Mouse (Mus musculus): ENCODE data around the gene Anks1. TPM values are rescaled to one million over a fixed set of nuclear protein-coding genes. Genes with fewer than 3 reads are reported as not detected.

Anks1 gene
- polyA plus RNA-seq, 1 experiment = 74.2 TPM

- Histone ChIP-seq H3K27ac (ENCODE audit: insufficient read depth, low read length) (no peak overlapping the region), H3K4me3 (replicated peaks; ENCODE audit: insufficient read depth, low read depth, low read length) (no peak overlapping the region)
- no peak for TF ChIP-seq POLR2A (IDR thresholded peaks at IDR 0.05; ENCODE audit: borderline replicate concordance, insufficient read depth, low read length)
- no peak for TF ChIP-seq CTCF (IDR thresholded peaks at IDR 0.05; ENCODE audit: borderline replicate concordance, insufficient read depth, low read depth, low read length)
Observed at GRCm38 (mm10) chr17:28026111-28026872, 117.2 kb downstream of the Anks1 start.

GRCm38 (mm10) chr17:28027197-28027596 is 118.1 kb downstream of the Anks1 start:
- 91% methylated on average over 6 of the region's 6 CpGs for WGBS
- Histone ChIP-seq H3K27me3 (ENCODE audit: control insufficient read depth, insufficient read depth, low read length) (no peaks in the 10 kb centered on the region), H3K4me3 (replicated peaks; ENCODE audit: insufficient read depth, low read depth, low read length) (no peak overlapping the region), H3K27ac (ENCODE audit: insufficient read depth, low read length) (no peak overlapping the region), H3K4me1 (ENCODE audit: control insufficient read depth, insufficient read depth, low read length) (peaks cover 34% of the 10 kb centered on the region)
- TF ChIP-seq POLR2A (IDR thresholded peaks at IDR 0.05; ENCODE audit: borderline replicate concordance, insufficient read depth, low read length) = no peak
- TF ChIP-seq CTCF (IDR thresholded peaks at IDR 0.05; ENCODE audit: borderline replicate concordance, insufficient read depth, low read depth, low read length) = no peak
- no peak for DNase-seq

More at GRCm38 (mm10) chr17:28026111-28026872, 117.2 kb downstream of the Anks1 start:
- Histone ChIP-seq H3K4me1 (ENCODE audit: control insufficient read depth, insufficient read depth, low read length) (peaks cover 38% of the 10 kb centered on the region), H3K27me3 (ENCODE audit: control insufficient read depth, insufficient read depth, low read length) (no peaks in the 10 kb centered on the region)
- WGBS = 69% methylated on average over 14 of the region's 14 CpGs
- DNase-seq = no peak

- no peak for DNase-seq
- Histone ChIP-seq H3K4me3 (replicated peaks; ENCODE audit: insufficient read depth, low read depth, low read length) (no peak overlapping the region), H3K27me3 (ENCODE audit: control insufficient read depth, insufficient read depth, low read length) (no peaks in the 10 kb centered on the region), H3K4me1 (ENCODE audit: control insufficient read depth, insufficient read depth, low read length) (peaks cover 29% of the 10 kb centered on the region), H3K27ac (ENCODE audit: insufficient read depth, low read length) (no peak overlapping the region)
- whole genome bisulfite sequencing = 89% methylated on average over 10 of the region's 10 CpGs
- TF ChIP-seq POLR2A (IDR thresholded peaks at IDR 0.05; ENCODE audit: borderline replicate concordance, insufficient read depth, low read length) (no peak), CTCF (IDR thresholded peaks at IDR 0.05; ENCODE audit: borderline replicate concordance, insufficient read depth, low read depth, low read length) (no peak)
Observed at GRCm38 (mm10) chr17:28028236-28028635, 119.1 kb downstream of the Anks1 start.

GRCm38 (mm10) chr17:28029308-28029707 is 120.2 kb downstream of the Anks1 start:
- TF ChIP-seq CTCF (IDR thresholded peaks at IDR 0.05; ENCODE audit: borderline replicate concordance, insufficient read depth, low read depth, low read length) (no peak), POLR2A (IDR thresholded peaks at IDR 0.05; ENCODE audit: borderline replicate concordance, insufficient read depth, low read length) (no peak)
- Histone ChIP-seq H3K4me1 (ENCODE audit: control insufficient read depth, insufficient read depth, low read length) (peaks cover 22% of the 10 kb centered on the region), H3K27me3 (ENCODE audit: control insufficient read depth, insufficient read depth, low read length) (no peaks in the 10 kb centered on the region), H3K4me3 (replicated peaks; ENCODE audit: insufficient read depth, low read depth, low read length) (no peak overlapping the region), H3K27ac (ENCODE audit: insufficient read depth, low read length) (no peak overlapping the region)
- DNase-seq = no peak
- 87% methylated on average over 2 of the region's 2 CpGs for WGBS

- TF ChIP-seq CTCF (IDR thresholded peaks at IDR 0.05; ENCODE audit: borderline replicate concordance, insufficient read depth, low read depth, low read length) (no peak), POLR2A (IDR thresholded peaks at IDR 0.05; ENCODE audit: borderline replicate concordance, insufficient read depth, low read length) (no peak)
- Histone ChIP-seq H3K27me3 (ENCODE audit: control insufficient read depth, insufficient read depth, low read length) (no peaks in the 10 kb centered on the region), H3K4me3 (replicated peaks; ENCODE audit: insufficient read depth, low read depth, low read length) (no peak overlapping the region), H3K27ac (ENCODE audit: insufficient read depth, low read length) (no peak overlapping the region), H3K4me1 (ENCODE audit: control insufficient read depth, insufficient read depth, low read length) (peaks cover 27% of the 10 kb centered on the region)
- DNase-seq = no peak
- WGBS = 36% methylated on average over 10 of the region's 10 CpGs
Observed at GRCm38 (mm10) chr17:28030446-28030845, 121.3 kb downstream of the Anks1 start.

GRCm38 (mm10) chr17:28031281-28031941 is 122.3 kb downstream of the Anks1 start:
- no peak for TF ChIP-seq CTCF (IDR thresholded peaks at IDR 0.05; ENCODE audit: borderline replicate concordance, insufficient read depth, low read depth, low read length)
- TF ChIP-seq POLR2A (IDR thresholded peaks at IDR 0.05; ENCODE audit: borderline replicate concordance, insufficient read depth, low read length) = no peak
- no peak overlapping the region for H3K4me3 ChIP-seq (replicated peaks; ENCODE audit: insufficient read depth, low read depth, low read length)
- no peaks in the 10 kb centered on the region for H3K27me3 ChIP-seq (ENCODE audit: control insufficient read depth, insufficient read depth, low read length)
- WGBS = 90% methylated on average over 9 of the region's 9 CpGs
- no peak overlapping the region for H3K27ac ChIP-seq (ENCODE audit: insufficient read depth, low read length)
- peaks cover 27% of the 10 kb centered on the region for H3K4me1 ChIP-seq (ENCODE audit: control insufficient read depth, insufficient read depth, low read length)
- no peak for DNase-seq

- Histone ChIP-seq H3K27ac (ENCODE audit: insufficient read depth, low read length) (no peak overlapping the region), H3K27me3 (ENCODE audit: control insufficient read depth, insufficient read depth, low read length) (no peaks in the 10 kb centered on the region), H3K4me3 (replicated peaks; ENCODE audit: insufficient read depth, low read depth, low read length) (no peak overlapping the region), H3K4me1 (ENCODE audit: control insufficient read depth, insufficient read depth, low read length) (peaks cover 33% of the 10 kb centered on the region)
- 75% methylated on average over 10 of the region's 10 CpGs for WGBS
- DNase-seq = no peak
- TF ChIP-seq CTCF (IDR thresholded peaks at IDR 0.05; ENCODE audit: borderline replicate concordance, insufficient read depth, low read depth, low read length) (no peak), POLR2A (IDR thresholded peaks at IDR 0.05; ENCODE audit: borderline replicate concordance, insufficient read depth, low read length) (no peak)
Observed at GRCm38 (mm10) chr17:28032219-28032618, 123.1 kb downstream of the Anks1 start.
